ENCODE assay signal across 22 mouse cellular contexts in the genomic region with DNA sequence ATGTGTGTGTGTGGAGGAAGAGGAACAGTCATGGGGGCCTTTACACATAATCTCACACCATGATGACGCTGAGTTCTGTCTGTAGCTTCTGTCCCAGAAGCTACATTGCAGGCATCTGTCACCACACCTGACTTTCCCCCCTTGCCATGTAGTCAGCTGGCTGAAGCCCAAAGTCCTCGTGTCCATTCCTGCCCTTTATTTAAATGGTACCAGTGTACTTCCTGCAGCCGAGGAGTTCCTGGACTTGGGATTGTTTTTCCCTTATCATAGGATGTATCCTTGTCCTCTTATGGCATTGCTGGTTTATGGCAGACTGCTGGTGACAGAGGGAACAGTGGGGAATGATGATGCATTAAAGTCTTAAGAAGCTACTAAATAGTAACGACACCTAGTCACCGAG.
"Had no signal": no experiment of that assay in that cellular context is flagged by ENCODE, and none has a peak within 500 bp of the region (broad histone marks: within the 10 kb centered on the region; RNA-seq: fewer than 3 reads in every experiment).

No protein-coding gene starts in this region.

- H3K27ac ChIP-seq: heart, embryonic 10.5 days; hindbrain, embryonic 10.5 days; hindbrain, embryonic 12.5 days; hindbrain, embryonic 14.5 days; hindbrain, postnatal 0 days; layer of hippocampus, adult 2 months; limb, embryonic 13.5 days; limb, embryonic 15.5 days had no signal

- H3K9me3 ChIP-seq: heart, embryonic 10.5 days; heart, embryonic 12.5 days; hindbrain, embryonic 10.5 days; hindbrain, embryonic 12.5 days; limb, embryonic 13.5 days; limb, embryonic 15.5 days; liver, embryonic 12.5 days had no signal

- H3K4me3 ChIP-seq: heart, embryonic 10.5 days; heart, embryonic 12.5 days; hindbrain, embryonic 10.5 days; hindbrain, embryonic 12.5 days; layer of hippocampus, adult 2 months; limb, embryonic 13.5 days; limb, embryonic 15.5 days; liver, embryonic 12.5 days had no signal

- H3K9ac ChIP-seq: heart, embryonic 12.5 days; hindbrain, embryonic 12.5 days; hindbrain, embryonic 14.5 days; limb, embryonic 13.5 days; limb, embryonic 15.5 days had no signal

- H3K4me1 ChIP-seq: hindbrain, embryonic 10.5 days; hindbrain, embryonic 12.5 days; limb, embryonic 13.5 days; limb, embryonic 15.5 days had no signal

- H3K27me3 ChIP-seq: heart, embryonic 12.5 days; hindbrain, embryonic 12.5 days; limb, embryonic 13.5 days; limb, embryonic 15.5 days; liver, embryonic 12.5 days had no signal

- DNase-seq: gastrocnemius, postnatal 14 days; heart, adult 18-20 months; heart, postnatal 10 days; heart, postnatal 4 days; kidney, adult 18-20 months; kidney, adult 8-10 months; kidney, postnatal 10 days; kidney, postnatal 25 days; kidney, postnatal 4 days; layer of hippocampus, postnatal 36 days; left cerebral cortex, postnatal 4 days had no signal

- H3K36me3 ChIP-seq: hindbrain, embryonic 12.5 days had no signal

- ATAC-seq: forebrain, embryonic 16.5 days; hindbrain, postnatal 0 days; liver, embryonic 12.5 days had no signal

- H3K4me2 ChIP-seq: heart, embryonic 12.5 days; hindbrain, embryonic 12.5 days; hindbrain, embryonic 14.5 days; limb, embryonic 13.5 days; limb, embryonic 15.5 days; liver, embryonic 12.5 days had no signal
